Mouse (Mus musculus): ENCODE measurements around the gene Slc6a14.

The Slc6a14 gene

DNA sequence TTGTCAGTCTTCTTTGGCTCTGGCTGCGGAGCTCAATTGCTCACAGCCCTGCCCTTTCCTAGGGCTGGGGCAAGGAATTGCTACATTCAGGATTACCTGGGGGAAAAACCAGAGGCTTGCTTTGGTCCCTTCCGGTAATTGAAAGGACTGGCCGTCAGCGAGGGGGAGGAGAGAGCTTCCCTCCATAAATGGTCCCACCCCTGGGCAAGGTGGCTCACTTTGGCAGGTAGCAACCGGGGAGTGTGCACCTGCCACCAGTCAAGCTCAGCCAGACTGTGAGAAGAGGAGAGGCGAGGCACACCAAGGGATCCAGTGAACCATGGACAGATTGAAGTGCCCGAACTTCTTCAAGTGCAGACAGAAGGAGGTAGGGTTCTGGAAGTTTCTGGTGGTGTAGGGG, at the start of gene Slc6a14:
Gene Slc6a14, plus strand, starts transcription at position 68 of the 400 bp plus-strand sequence.
- DNase-seq (ENCODE audit: low spot score in 2 of 2) = no peak

- no peak for DNase-seq (ENCODE audit: low spot score in 2 of 2)
Measured at GRCm38 (mm10) chrX:21670896-21671295, 43.8 kb upstream of the Slc6a14 start.

GRCm38 (mm10) chrX:21695220-21695619, 19.5 kb upstream of the Slc6a14 start:
- no peak for DNase-seq (ENCODE audit: low spot score in 2 of 2)

- no peak for DNase-seq (ENCODE audit: low spot score in 2 of 2)
Measured at GRCm38 (mm10) chrX:21695687-21696086, 19.0 kb upstream of the Slc6a14 start.

DNA sequence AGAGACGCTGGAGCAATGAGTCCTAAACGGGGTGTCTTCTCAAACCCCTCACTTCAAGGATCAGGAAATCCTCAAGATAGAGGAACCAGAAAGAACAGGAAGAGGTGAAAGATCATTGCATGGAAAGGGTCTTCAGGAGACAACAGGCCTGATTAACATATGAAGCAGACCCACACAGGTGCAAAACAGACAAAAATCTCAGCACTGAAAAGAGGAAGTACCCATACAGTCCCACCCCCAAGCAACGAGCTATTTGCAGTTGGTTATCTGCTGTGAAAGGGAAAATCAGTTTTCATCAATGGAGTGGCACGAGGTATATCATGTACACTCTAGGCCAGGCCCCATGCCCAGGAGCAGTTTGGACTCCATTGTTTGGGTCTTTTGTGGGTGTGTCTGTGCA, 13.1 kb upstream of the Slc6a14 start:
- DNase-seq (ENCODE audit: low spot score in 2 of 2) = no peak

GRCm38 (mm10) chrX:21704470-21704869, 10.2 kb upstream of the Slc6a14 start:
- DNase-seq (ENCODE audit: low spot score in 2 of 2) = no peak

DNA sequence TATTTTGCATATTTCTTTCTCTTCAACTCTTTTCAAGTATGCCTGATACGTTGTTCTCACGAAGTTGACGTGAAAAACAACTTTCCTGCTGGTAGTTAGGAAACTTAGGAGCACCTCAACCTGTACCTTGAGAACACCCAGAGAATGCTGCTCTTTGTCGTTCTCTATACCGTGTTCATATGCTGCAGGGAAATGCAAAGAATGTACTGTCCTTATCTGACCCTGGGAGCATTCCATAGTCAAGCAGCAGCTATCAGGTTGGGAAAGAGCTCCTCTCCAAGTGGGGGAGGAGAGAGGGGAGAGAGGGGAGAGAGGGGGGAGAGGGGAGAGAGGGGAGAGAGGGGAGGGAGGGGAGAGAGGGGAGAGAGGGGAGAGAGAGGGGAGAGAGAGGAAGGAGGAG, 597 bp downstream of the Slc6a14 start:
- DNase-seq (ENCODE audit: low spot score in 2 of 2) = no peak

DNA sequence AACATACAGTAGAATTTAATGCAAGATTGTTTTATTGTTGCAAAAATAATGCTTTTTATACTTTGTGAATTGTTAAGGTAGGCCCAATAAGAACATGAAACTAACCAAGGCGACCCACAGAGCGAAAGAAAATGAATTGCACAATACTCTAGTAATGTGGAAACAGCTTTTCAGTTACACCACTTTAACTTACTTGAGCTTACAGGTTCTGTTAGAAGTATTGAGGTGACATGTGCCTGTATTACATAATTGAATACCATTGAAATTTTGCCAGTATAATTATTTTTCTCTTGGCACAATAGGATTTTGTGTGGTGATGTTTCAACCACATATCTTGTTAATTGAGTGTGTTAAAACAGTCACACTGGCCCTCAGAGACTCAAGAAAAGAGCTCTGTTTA, 2.2 kb downstream of the Slc6a14 start:
- no peak for DNase-seq (ENCODE audit: low spot score in 2 of 2)

DNA sequence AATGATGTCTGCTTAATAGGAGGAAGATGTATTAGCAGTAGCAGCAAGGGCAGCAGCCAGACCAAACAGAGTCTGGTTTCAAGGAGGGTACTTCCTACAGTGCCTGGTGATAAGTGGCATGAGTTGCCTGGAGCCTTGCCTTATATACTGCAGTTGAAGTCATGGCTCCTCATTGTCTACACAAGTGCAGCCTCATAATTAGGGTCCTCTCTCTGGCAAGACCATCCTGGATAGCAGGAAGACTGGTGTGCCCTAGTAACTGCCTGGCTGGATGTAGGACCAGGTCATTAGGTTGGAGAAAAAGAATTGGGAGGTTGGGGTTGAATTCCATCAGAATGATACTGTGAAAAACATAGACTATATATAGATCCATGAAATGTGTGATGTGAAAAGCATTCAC, 30.3 kb downstream of the Slc6a14 start, which contains the start of gene Gm28269:
Gene Gm28269, minus strand, starts transcription at position 101 of the 400 bp plus-strand sequence.
- DNase-seq (ENCODE audit: low spot score in 2 of 2) = no peak
